Mouse (Mus musculus): ENCODE results near the gene Gm45808. TPM values are rescaled to one million over a fixed set of nuclear protein-coding genes. Genes with fewer than 3 reads are reported as not detected.

Gene Gm45808
- polyA plus RNA-seq, 1 experiment from 2014 or later, result not detected

DNA sequence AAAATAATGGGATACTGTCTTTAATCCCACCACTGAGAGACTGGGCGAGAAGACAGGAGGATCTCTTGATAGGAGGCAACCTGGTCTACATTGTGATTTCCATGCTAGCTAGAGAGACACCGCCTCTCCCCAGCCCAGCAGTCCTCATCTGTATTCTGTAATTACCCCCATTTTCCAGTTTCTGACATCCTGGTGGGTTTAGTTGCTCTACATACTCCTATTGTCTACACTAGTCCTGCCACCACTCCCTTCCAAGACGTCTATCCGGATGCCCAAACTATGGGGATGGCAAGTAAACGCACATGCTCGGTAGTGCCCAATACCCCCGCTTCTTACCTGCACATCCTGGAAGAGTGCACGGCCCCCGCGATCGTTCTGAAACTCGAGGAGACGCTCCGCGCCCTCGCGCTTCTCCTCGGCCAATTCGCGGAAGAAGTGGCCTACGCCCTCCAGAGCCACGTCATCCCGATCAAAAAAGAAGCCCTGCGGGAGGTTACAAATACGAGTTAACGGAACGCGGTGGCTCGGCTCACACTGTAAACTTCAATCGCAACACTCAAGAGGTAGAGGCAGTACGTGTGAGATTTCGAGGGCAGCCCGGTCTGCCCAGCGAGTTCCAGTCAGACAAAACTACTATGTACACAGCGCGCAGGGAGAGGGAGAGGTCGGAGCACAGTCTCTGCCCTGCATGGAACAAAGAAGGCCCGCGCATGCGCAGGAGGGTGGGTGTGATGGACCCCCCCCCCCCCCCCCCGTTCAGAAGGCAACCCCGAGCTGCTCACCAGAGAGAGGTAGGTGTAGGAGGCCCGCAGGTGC lies 27.7 kb downstream of the Gm45808 start:
- H3K36me3 ChIP-seq (ENCODE audit: control insufficient read depth, insufficient read depth, low read length), result peaks cover 17% of the 10 kb centered on the region
- H3K27me3 ChIP-seq (replicated peaks; ENCODE audit: control insufficient read depth, insufficient read depth, low read length), result no peaks in the 10 kb centered on the region
- peak overlapping the region; percentile 77 for H3K9ac ChIP-seq (ENCODE audit: low read depth, low read length)
- under 1% methylated on average over 43 of the region's 43 CpGs for WGBS
- peak overlapping the region; percentile 92 for H3K27ac ChIP-seq (ENCODE audit: low read length)
- H3K4me1 ChIP-seq (ENCODE audit: control insufficient read depth, insufficient read depth, low read length), result peaks cover 29% of the 10 kb centered on the region
- peak; percentile 49 for ATAC-seq
- peak overlapping the region; percentile 82 for H3K4me3 ChIP-seq (ENCODE audit: low read length)
- peak overlapping the region; percentile 67 for H3K4me2 ChIP-seq (ENCODE audit: low read depth, low read length)
- H3K9me3 ChIP-seq (ENCODE audit: control insufficient read depth, low read length), result no peaks in the 10 kb centered on the region

- Histone ChIP-seq H3K27me3 (replicated peaks; ENCODE audit: control insufficient read depth, insufficient read depth, low read length) (no peaks in the 10 kb centered on the region), H3K9me3 (ENCODE audit: control insufficient read depth, low read length) (no peaks in the 10 kb centered on the region), H3K9ac (ENCODE audit: low read depth, low read length) (peak overlapping the region; percentile 77), H3K36me3 (ENCODE audit: control insufficient read depth, insufficient read depth, low read length) (peaks cover 17% of the 10 kb centered on the region), H3K27ac (ENCODE audit: low read length) (peak overlapping the region; percentile 92), H3K4me2 (ENCODE audit: low read depth, low read length) (peak overlapping the region; percentile 67), H3K4me1 (ENCODE audit: control insufficient read depth, insufficient read depth, low read length) (peaks cover 29% of the 10 kb centered on the region), H3K4me3 (ENCODE audit: low read length) (peak overlapping the region; percentile 82)
- WGBS, result 51% methylated on average over 10 of the region's 10 CpGs
- ATAC-seq, result peak; percentile 39
Observed at GRCm38 (mm10) chr7:45457204-45458060, 29.2 kb downstream of the Gm45808 start.

DNA sequence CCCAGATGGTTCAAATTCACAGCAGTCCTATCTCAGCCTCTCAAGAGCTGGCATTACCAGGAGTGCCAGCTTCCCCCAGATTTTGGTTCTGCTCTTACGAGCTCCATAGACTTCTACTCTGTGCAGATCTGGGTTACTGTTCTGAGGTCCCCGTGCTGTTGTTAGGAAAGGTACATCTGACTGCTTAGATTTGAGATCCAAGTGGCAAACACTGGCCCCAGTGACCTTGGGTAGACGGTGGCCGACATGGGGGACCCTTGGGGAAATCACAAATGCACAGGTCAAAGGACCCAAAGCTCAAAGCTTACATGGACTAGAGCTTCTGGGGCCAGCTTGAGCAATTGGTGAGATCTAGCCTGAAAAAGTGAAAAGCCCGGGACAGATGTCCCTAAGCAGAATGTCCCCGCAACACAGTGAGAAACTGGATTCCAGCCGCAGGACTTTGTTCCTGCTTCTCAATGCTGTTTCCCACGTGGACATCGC lies 29.8 kb downstream of the Gm45808 start:
- Histone ChIP-seq H3K4me1 (ENCODE audit: control insufficient read depth, insufficient read depth, low read length) (peaks cover 25% of the 10 kb centered on the region), H3K27me3 (replicated peaks; ENCODE audit: control insufficient read depth, insufficient read depth, low read length) (no peaks in the 10 kb centered on the region), H3K27ac (ENCODE audit: low read length) (peak overlapping the region; percentile 92), H3K4me2 (ENCODE audit: low read depth, low read length) (peak overlapping the region; percentile 67), H3K4me3 (ENCODE audit: low read length) (no peak overlapping the region), H3K36me3 (ENCODE audit: control insufficient read depth, insufficient read depth, low read length) (peaks cover 17% of the 10 kb centered on the region), H3K9ac (ENCODE audit: low read depth, low read length) (peak overlapping the region; percentile 77), H3K9me3 (ENCODE audit: control insufficient read depth, low read length) (no peaks in the 10 kb centered on the region)
- no peak for ATAC-seq
- WGBS, result 34% methylated on average over 9 of the region's 9 CpGs

- H3K36me3 ChIP-seq (ENCODE audit: control insufficient read depth, insufficient read depth, low read length), result peaks cover 17% of the 10 kb centered on the region
- H3K4me3 ChIP-seq (ENCODE audit: low read length), result no peak overlapping the region
- H3K27me3 ChIP-seq (replicated peaks; ENCODE audit: control insufficient read depth, insufficient read depth, low read length), result no peaks in the 10 kb centered on the region
- H3K9ac ChIP-seq (ENCODE audit: low read depth, low read length), result 0 out of 2 replicates have a peak overlapping the region, but pooled peaks have one; percentile 19
- H3K9me3 ChIP-seq (ENCODE audit: control insufficient read depth, low read length), result no peaks in the 10 kb centered on the region
- no peak for ATAC-seq
- peak overlapping the region; percentile 33; the same call in 1 of the 2 replicates for H3K27ac ChIP-seq (ENCODE audit: low read length)
- peaks cover 21% of the 10 kb centered on the region for H3K4me1 ChIP-seq (ENCODE audit: control insufficient read depth, insufficient read depth, low read length)
- no peak overlapping the region for H3K4me2 ChIP-seq (ENCODE audit: low read depth, low read length)
- WGBS, result 72% methylated on average over 13 of the region's 13 CpGs
Observed at GRCm38 (mm10) chr7:45455932-45456696, 30.5 kb downstream of the Gm45808 start.

- 88% methylated on average over 15 of the region's 15 CpGs for WGBS
- H3K27me3 ChIP-seq (replicated peaks; ENCODE audit: control insufficient read depth, insufficient read depth, low read length), result no peaks in the 10 kb centered on the region
- no peak overlapping the region for H3K27ac ChIP-seq (ENCODE audit: low read length)
- H3K9me3 ChIP-seq (ENCODE audit: control insufficient read depth, low read length), result no peaks in the 10 kb centered on the region
- no peak overlapping the region for H3K4me2 ChIP-seq (ENCODE audit: low read depth, low read length)
- no peak overlapping the region for H3K4me3 ChIP-seq (ENCODE audit: low read length)
- H3K9ac ChIP-seq (ENCODE audit: low read depth, low read length), result no peak overlapping the region
- ATAC-seq, result no peak
- peaks cover 10% of the 10 kb centered on the region for H3K4me1 ChIP-seq (ENCODE audit: control insufficient read depth, insufficient read depth, low read length)
- peaks cover 17% of the 10 kb centered on the region for H3K36me3 ChIP-seq (ENCODE audit: control insufficient read depth, insufficient read depth, low read length)
Observed at GRCm38 (mm10) chr7:45454971-45455370, 31.6 kb downstream of the Gm45808 start.

DNA sequence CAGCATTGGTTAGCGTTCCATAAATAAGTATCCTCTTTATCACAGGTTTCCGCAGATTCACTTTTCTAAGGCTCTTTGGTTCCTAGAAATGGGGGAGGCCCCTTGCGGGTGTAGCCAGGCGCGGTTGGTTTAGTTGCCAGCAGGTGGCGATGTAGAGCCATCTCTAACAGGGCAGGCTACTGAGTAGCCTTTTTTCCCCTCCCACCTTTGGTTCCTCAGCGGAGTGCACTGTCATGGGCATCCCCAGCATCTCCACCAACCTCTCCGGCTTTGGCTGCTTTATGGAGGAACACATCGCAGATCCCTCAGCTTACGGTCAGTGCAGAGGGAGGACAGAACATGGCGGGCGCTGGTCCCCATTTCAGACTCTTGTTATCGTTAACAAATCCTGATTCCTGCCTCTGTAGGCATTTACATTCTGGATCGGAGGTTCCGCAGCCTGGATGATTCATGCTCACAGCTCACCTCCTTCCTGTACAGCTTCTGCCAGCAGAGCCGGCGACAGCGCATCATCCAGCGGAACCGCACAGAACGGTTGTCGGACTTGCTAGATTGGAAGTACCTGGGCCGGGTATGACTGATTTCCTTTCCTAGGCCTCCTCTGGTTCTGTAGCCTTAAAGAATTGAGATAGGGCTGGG lies 35.1 kb downstream of the Gm45808 start:
- Histone ChIP-seq H3K9me3 (ENCODE audit: control insufficient read depth, low read length) (no peaks in the 10 kb centered on the region), H3K4me2 (ENCODE audit: low read depth, low read length) (no peak overlapping the region), H3K27me3 (replicated peaks; ENCODE audit: control insufficient read depth, insufficient read depth, low read length) (no peaks in the 10 kb centered on the region), H3K4me3 (ENCODE audit: low read length) (no peak overlapping the region), H3K27ac (ENCODE audit: low read length) (no peak overlapping the region), H3K9ac (ENCODE audit: low read depth, low read length) (no peak overlapping the region), H3K4me1 (ENCODE audit: control insufficient read depth, insufficient read depth, low read length) (no peaks in the 10 kb centered on the region), H3K36me3 (ENCODE audit: control insufficient read depth, insufficient read depth, low read length) (peaks cover 10% of the 10 kb centered on the region)
- ATAC-seq, result peak; percentile 82
- WGBS, result 60% methylated on average over 23 of the region's 23 CpGs

GRCm38 (mm10) chr7:45449974-45450373 lies 36.6 kb downstream of the Gm45808 start:
- 96% methylated on average over 1 of the region's 1 CpGs for WGBS
- no peak overlapping the region for H3K4me3 ChIP-seq (ENCODE audit: low read length)
- no peak overlapping the region for H3K27ac ChIP-seq (ENCODE audit: low read length)
- H3K9me3 ChIP-seq (ENCODE audit: control insufficient read depth, low read length), result no peaks in the 10 kb centered on the region
- no peak for ATAC-seq
- no peak overlapping the region for H3K4me2 ChIP-seq (ENCODE audit: low read depth, low read length)
- 0 out of 2 replicates have a peak, but pooled peaks cover 4% of the 10 kb centered on the region for H3K36me3 ChIP-seq (ENCODE audit: control insufficient read depth, insufficient read depth, low read length)
- H3K27me3 ChIP-seq (replicated peaks; ENCODE audit: control insufficient read depth, insufficient read depth, low read length), result no peaks in the 10 kb centered on the region
- H3K9ac ChIP-seq (ENCODE audit: low read depth, low read length), result no peak overlapping the region
- H3K4me1 ChIP-seq (ENCODE audit: control insufficient read depth, insufficient read depth, low read length), result no peaks in the 10 kb centered on the region

GRCm38 (mm10) chr7:45447325-45447990 lies 39.2 kb downstream of the Gm45808 start:
- no peak overlapping the region for H3K9ac ChIP-seq (ENCODE audit: low read depth, low read length)
- H3K9me3 ChIP-seq (ENCODE audit: control insufficient read depth, low read length), result no peaks in the 10 kb centered on the region
- no peaks in the 10 kb centered on the region for H3K27me3 ChIP-seq (replicated peaks; ENCODE audit: control insufficient read depth, insufficient read depth, low read length)
- no peak overlapping the region for H3K4me3 ChIP-seq (ENCODE audit: low read length)
- no peak overlapping the region for H3K4me2 ChIP-seq (ENCODE audit: low read depth, low read length)
- peaks cover 7% of the 10 kb centered on the region; the same call in 1 of the 2 replicates for H3K36me3 ChIP-seq (ENCODE audit: control insufficient read depth, insufficient read depth, low read length)
- WGBS, result 39% methylated on average over 11 of the region's 11 CpGs
- H3K4me1 ChIP-seq (ENCODE audit: control insufficient read depth, insufficient read depth, low read length), result no peaks in the 10 kb centered on the region
- H3K27ac ChIP-seq (ENCODE audit: low read length), result no peak overlapping the region
- ATAC-seq, result peak; percentile 37; the same call in 1 of the 2 replicates

All from intestine, embryonic 16.5 days (tissue).